Mouse (Mus musculus) intestine, embryonic 15.5 days (tissue): ENCODE measurements around the gene Tspan4. TPM values are rescaled to one million over a fixed set of nuclear protein-coding genes. Genes with fewer than 3 reads are reported as not detected.

Source experiments
- ATAC-seq: fragments of 200-750 bp; cut with Nextera tagmentation; 2 replicates; pipeline ENCODE4 v1.8.0; 2017; ENCODE audit warnings: moderate TSS enrichment, moderate library complexity
- H3K27ac ChIP-seq: fragments of 300-500 bp; sonication (generic); 2 replicates; pipeline ENCODE4 v1.5.1; 2015; ENCODE audit warnings: mild to moderate bottlenecking, inconsistent platforms
- H3K27me3 ChIP-seq: fragments of 300-500 bp; sonication (generic); replicated peaks from 2 replicates; pipeline ENCODE4 v1.6.1; 2015; ENCODE audit warnings: inconsistent platforms
- H3K36me3 ChIP-seq: fragments of 300-500 bp; sonication (generic); 2 replicates; pipeline ENCODE4 v1.6.1; 2015; ENCODE audit warnings: inconsistent platforms
- H3K4me1 ChIP-seq: fragments of 300-500 bp; sonication (generic); replicated peaks from 2 replicates; pipeline ENCODE4 v1.6.1; 2015; ENCODE audit warnings: inconsistent platforms
- H3K4me2 ChIP-seq: fragments of 300-500 bp; sonication (generic); replicated peaks from 2 replicates; pipeline ENCODE4 v1.6.1; 2015; ENCODE audit warnings: mild to moderate bottlenecking, inconsistent platforms
- H3K4me3 ChIP-seq: fragments of 300-500 bp; sonication (generic); replicated peaks from 2 replicates; pipeline ENCODE4 v1.5.1; 2015; ENCODE audit warnings: inconsistent platforms
- H3K9ac ChIP-seq: fragments of 300-500 bp; sonication (generic); 2 replicates; pipeline ENCODE4 v1.6.1; 2015; ENCODE audit warnings: inconsistent platforms
- H3K9me3 ChIP-seq: fragments of 300-500 bp; sonication (generic); 2 replicates; pipeline ENCODE4 v1.6.1; 2016; ENCODE audit warnings: inconsistent platforms
- WGBS: fragments of 180-500 bp; shearing (Covaris S2); methylation state at CpG from one replicate; pipeline ENCODE4 v1.1.7; 2015; 5-methylcytosine and 5-hydroxymethylcytosine counted together
- polyA plus RNA-seq: library from polyadenylated mRNA; unstranded; fragments of >200 nt; fragmentation: Nextera tagmentation; extraction: Ambion mirVana; gene quantifications from 2 replicates; pipeline ENCODE4 v1.2.1, GENCODE M21; 2015

The Tspan4 gene
- polyA plus RNA-seq, 1 experiment from 2014 or later: 60.7 TPM

DNA sequence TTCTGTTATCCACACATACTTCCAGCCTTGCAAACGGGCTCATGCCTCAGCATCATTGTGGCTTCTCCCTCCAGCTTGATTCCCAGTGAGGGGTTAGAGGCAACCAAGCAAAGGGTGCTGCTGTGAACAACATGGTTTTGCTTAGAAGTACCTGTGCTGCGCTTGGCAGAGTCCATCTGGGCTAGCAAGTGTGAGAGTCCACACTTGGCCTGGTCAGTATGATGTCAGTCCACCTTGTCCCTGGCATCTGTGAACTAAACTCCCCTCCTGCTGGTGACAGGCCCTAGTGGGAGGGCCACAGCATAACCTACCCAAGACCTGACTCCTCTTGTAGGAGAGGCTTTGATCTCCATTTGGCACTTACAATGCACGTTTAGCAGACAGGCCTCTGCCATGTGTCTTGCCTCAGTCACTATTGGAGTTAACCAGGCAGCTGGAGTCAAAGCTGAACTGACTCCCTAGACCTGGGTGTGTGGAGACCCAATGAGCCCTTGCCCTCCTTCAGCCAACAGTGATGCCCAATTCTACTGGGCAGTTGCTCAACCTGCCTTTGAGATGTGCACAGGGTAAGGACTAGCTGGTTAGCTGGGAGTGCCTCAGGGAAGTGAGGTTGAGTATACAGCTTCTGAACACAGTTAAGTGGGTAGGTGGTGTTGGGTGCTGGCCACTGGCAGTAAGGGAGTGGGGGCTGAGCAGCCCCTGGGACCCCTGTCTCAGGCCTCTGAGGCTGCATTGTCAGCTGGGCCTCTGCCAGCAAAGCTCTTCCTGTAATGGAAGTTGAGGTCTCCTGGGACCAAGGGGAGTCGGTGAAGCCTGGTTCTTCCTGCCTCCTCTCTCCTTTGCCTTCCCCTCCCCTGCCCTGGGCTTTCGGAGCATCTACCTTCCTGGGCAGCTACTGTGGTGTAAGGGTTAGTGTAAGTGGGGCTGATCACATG lies 9.4 kb downstream of the Tspan4 start:
- Histone ChIP-seq H3K4me3 (no peak overlapping the region), H3K27me3 (peaks cover 11% of the 10 kb centered on the region), H3K4me1 (peaks cover 20% of the 10 kb centered on the region), H3K4me2 (no peak overlapping the region), H3K9me3 (no peaks in the 10 kb centered on the region), H3K9ac (no peak overlapping the region), H3K27ac (no peak overlapping the region), H3K36me3 (no peaks in the 10 kb centered on the region)
- 75% methylated on average over 5 of the region's 5 CpGs for WGBS
- no peak for ATAC-seq

DNA sequence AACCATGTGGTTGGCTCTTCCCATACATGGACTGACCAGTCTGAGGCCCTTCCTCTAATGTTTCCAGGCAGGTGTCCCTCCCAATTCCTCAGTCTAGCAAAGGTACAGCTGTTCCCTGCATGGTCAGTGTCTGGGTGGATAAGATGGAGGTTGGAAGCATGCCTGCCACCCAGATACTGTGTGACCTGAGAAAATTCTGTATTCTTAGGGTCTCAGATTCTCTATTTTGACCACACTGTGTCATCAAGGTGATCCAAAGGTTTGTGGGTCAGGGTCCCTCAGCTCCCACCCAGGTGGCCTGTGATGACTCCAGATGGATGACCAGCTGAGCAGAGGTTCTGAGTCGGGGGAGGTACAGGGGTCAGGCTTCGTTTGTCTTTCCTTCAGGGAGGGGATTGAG lies 10.1 kb downstream of the Tspan4 start:
- Histone ChIP-seq H3K27ac (no peak overlapping the region), H3K4me3 (no peak overlapping the region), H3K4me2 (no peak overlapping the region), H3K4me1 (peaks cover 20% of the 10 kb centered on the region), H3K9ac (no peak overlapping the region), H3K27me3 (peaks cover 11% of the 10 kb centered on the region), H3K36me3 (no peaks in the 10 kb centered on the region), H3K9me3 (no peaks in the 10 kb centered on the region)
- WGBS: 64% methylated on average over 2 of the region's 2 CpGs
- no peak for ATAC-seq

DNA sequence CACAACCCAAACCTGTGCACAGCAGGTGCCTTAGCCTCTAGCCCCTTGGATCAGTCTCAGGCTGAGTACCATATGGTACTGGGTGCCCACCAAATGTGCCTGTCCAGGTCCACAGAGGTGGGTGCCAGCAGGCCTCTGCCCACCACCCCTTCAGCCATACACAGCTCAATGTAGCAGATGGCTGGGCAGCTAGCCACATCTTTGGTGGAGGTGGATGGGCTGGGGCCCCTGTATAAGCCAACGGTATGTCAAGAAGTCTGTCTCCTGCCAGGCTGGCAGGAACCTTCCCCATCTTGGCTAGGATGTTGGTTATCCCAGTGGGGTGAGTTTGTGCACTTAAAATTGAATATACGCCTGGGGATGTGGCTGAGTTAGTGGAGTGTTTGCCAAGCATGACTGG lies 10.6 kb downstream of the Tspan4 start:
- Histone ChIP-seq H3K4me2 (no peak overlapping the region), H3K4me3 (no peak overlapping the region), H3K4me1 (peaks cover 20% of the 10 kb centered on the region), H3K27ac (no peak overlapping the region), H3K36me3 (no peaks in the 10 kb centered on the region), H3K9me3 (no peaks in the 10 kb centered on the region), H3K27me3 (peaks cover 11% of the 10 kb centered on the region), H3K9ac (no peak overlapping the region)
- no peak for ATAC-seq
- 83% methylated on average over 2 of the region's 2 CpGs for WGBS

DNA sequence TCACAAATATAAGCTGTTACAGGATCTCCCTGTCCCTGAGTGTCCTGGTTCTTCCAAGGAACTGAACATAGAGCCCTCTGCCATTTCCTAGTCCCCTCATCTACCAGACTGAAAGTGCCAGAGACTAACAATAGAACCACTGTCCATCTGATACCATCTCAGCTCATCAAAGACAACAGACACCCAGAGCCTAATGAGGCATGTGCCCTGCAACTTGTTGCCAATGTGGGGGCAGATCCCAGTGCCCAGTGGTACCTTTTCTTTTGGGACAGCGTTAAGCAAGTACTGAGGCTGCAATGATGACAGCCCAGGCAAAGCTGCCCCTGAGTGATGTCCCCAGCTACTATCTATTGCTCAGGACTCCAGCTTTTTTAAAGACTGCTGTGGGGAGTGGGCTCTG lies 11.2 kb downstream of the Tspan4 start:
- no peaks in the 10 kb centered on the region for H3K36me3 ChIP-seq
- WGBS: 91% methylated on average over 1 of the region's 1 CpGs
- H3K4me2 ChIP-seq: no peak overlapping the region
- no peak for ATAC-seq
- no peak overlapping the region for H3K9ac ChIP-seq
- H3K4me3 ChIP-seq: no peak overlapping the region
- no peaks in the 10 kb centered on the region for H3K9me3 ChIP-seq
- no peak overlapping the region for H3K27ac ChIP-seq
- peaks cover 15% of the 10 kb centered on the region for H3K4me1 ChIP-seq
- H3K27me3 ChIP-seq: peaks cover 11% of the 10 kb centered on the region

DNA sequence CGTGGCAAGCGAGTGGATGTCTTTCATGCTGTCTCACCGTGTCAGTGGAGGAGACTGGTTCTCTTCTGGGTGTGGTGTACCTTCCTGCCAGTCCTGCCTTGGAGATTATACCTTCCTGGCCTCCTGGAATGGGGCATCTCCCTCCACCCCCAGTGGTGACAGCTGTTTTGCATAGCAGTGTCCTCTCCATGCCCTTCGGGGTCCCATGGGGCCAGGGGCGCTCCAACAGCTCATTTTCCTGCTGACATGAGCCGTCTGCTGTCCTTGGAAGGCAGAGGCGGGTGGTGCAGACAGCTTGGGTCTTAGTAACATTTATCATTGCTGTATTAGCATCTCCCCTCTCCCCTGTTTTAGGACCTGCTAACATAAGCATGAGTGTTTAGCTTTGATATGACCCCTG lies 12.1 kb downstream of the Tspan4 start:
- no peak for ATAC-seq
- 76% methylated on average over 7 of the region's 7 CpGs for WGBS
- H3K36me3 ChIP-seq: peaks cover under 1% of the 10 kb centered on the region; the same call in 1 of the 2 replicates
- no peak overlapping the region for H3K4me3 ChIP-seq
- H3K9ac ChIP-seq: no peak overlapping the region; the same call in 1 of the 2 replicates
- H3K4me1 ChIP-seq: peaks cover 7% of the 10 kb centered on the region
- H3K27ac ChIP-seq: no peak overlapping the region
- no peaks in the 10 kb centered on the region for H3K9me3 ChIP-seq
- peaks cover 6% of the 10 kb centered on the region for H3K27me3 ChIP-seq
- H3K4me2 ChIP-seq: no peak overlapping the region

DNA sequence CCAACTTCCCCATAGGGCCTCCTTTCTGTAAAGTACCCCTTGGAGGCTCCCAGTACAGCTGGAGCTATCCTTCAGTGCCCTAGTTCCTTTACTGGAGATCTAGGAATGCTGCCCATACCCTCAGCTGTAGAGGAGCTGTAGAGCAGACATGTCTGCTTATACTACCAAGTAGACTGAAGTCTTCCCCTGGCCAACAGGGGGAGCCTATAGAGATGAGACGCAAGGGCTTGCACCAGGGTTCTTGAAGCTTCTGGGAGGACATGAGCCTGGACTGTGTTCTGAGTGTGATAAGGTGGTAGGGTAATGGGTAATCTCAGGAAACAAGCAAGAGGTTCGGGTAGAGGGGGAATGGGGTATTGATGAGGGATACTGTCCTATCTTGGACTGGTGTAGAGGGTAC lies 16.1 kb downstream of the Tspan4 start:
- no peak for ATAC-seq
- WGBS: 84% methylated on average over 2 of the region's 2 CpGs

DNA sequence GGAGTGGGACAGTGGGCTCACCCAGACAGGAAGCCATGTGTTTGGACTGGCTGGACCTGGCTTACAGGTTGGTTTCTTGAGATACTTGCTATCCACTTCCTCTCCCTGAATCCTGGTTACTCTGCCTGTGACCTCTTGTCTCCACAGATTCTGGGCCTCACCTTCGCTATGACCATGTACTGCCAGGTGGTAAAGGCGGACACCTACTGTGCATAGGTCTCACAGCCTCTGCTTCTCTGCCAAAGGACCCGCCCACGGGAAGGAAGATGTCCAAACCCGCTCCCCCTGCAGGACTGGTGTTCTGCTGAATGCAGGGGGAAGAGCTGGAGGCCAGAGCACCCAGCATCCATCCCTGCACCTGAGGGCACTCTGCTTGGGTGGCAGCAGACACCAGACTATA lies 17.7 kb downstream of the Tspan4 start:
- Histone ChIP-seq H3K4me2 (no peak overlapping the region), H3K9ac (no peak overlapping the region), H3K9me3 (no peaks in the 10 kb centered on the region), H3K4me1 (no peaks in the 10 kb centered on the region), H3K27ac (no peak overlapping the region), H3K36me3 (peaks cover 8% of the 10 kb centered on the region), H3K27me3 (no peaks in the 10 kb centered on the region), H3K4me3 (no peak overlapping the region)
- ATAC-seq: no peak
- WGBS: 86% methylated on average over 5 of the region's 5 CpGs

More for the DNA sequence above, 16.1 kb downstream of the Tspan4 start:
- peaks cover 8% of the 10 kb centered on the region for H3K36me3 ChIP-seq
- no peaks in the 10 kb centered on the region for H3K4me1 ChIP-seq
- H3K27ac ChIP-seq: no peak overlapping the region
- H3K4me3 ChIP-seq: no peak overlapping the region
- H3K27me3 ChIP-seq: no peaks in the 10 kb centered on the region
- no peaks in the 10 kb centered on the region for H3K9me3 ChIP-seq
- H3K4me2 ChIP-seq: no peak overlapping the region
- H3K9ac ChIP-seq: no peak overlapping the region

DNA sequence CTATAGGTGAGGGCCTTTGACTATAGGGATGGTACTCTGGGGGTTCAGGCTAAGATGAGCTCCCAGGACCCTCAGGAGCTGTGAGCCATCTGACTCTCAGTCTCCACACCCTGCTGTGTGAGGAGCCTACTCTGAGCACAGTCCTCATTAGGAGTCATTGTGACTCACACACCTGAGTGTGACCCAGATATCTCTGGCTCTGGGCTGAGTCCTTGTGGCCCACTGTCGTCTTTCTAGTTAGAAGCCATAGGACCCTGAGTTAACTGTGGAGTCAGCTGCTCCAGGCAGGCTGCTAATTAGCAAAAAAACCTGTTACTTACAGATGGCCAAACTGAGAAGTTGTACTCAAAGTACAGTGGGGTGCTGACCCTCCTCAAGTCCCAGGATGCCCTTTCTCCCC lies 18.7 kb downstream of the Tspan4 start:
- Histone ChIP-seq H3K4me2 (no peak overlapping the region), H3K27me3 (no peaks in the 10 kb centered on the region), H3K9ac (no peak overlapping the region), H3K27ac (no peak overlapping the region), H3K36me3 (peaks cover 8% of the 10 kb centered on the region), H3K9me3 (no peaks in the 10 kb centered on the region), H3K4me1 (no peaks in the 10 kb centered on the region), H3K4me3 (no peak overlapping the region)
- no peak for ATAC-seq
- 77% methylated on average over 1 of the region's 1 CpGs for WGBS

DNA sequence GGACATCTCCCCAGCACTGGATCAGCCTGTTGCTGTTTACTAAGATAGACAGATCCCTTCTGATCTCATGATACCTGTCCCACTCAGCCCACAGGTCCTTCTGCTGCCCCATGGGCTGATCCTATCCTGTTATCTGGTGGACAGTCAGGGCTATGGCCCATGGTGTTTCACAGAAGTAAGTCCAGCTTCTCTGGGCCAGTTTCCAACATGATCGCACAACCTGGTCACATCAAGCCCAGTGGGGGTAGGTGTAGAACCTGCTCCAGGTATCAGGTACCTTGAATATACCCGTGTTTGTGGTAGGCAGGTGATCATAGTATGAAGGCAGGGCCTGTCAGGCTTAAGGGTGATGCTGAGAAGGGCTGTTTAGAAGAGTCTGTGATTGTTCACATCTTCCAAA lies 20.3 kb downstream of the Tspan4 start:
- Histone ChIP-seq H3K27ac (no peak overlapping the region), H3K4me3 (no peak overlapping the region), H3K9me3 (no peaks in the 10 kb centered on the region), H3K9ac (no peak overlapping the region), H3K4me1 (no peaks in the 10 kb centered on the region), H3K36me3 (peaks cover 8% of the 10 kb centered on the region), H3K27me3 (no peaks in the 10 kb centered on the region), H3K4me2 (no peak overlapping the region)
- ATAC-seq: no peak
- WGBS: 84% methylated on average over 2 of the region's 2 CpGs

DNA sequence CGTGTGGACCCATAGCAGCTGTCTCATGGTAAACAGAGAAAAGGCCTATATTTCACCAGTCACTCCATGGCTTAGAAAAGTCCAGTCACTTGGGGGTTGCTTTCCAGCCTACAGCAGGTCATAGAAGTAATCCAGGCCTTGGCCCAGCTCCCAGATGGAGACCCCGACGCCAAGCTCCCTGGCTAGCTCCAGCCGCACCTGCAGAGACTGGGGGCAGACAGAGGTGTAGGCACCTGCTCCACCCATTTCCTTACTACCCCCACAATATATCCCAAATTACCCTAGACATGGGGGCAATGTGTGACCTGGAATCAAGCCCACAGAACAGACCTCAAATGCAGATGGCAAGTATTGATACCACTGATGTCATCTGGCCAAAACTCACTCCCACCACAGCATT lies 20.9 kb downstream of the Tspan4 start:
- Histone ChIP-seq H3K36me3 (peaks cover 8% of the 10 kb centered on the region), H3K27me3 (no peaks in the 10 kb centered on the region), H3K4me2 (no peak overlapping the region), H3K27ac (no peak overlapping the region), H3K4me3 (no peak overlapping the region), H3K9ac (no peak overlapping the region), H3K4me1 (no peaks in the 10 kb centered on the region), H3K9me3 (no peaks in the 10 kb centered on the region)
- WGBS: 89% methylated on average over 4 of the region's 4 CpGs
- no peak for ATAC-seq

DNA sequence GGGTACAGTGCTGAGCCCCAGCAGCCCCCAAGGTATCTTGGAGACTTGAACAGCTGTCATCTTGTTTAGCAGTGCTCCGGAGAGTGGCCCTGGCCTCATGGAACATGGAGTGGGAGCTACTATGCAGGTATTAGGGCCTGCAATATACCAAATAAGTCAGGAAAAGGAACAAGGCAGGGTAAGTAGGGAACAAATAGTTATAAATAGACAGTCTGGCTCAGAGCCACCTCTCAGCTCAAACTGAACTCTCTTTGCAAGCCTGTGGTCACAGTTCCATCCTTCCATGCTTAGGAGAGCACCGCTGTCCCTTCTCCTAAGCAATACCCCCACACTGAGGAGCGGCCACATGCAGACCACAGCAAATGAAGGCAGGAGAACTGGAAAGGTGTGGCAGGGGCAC lies 22.6 kb downstream of the Tspan4 start:
- H3K9me3 ChIP-seq: no peaks in the 10 kb centered on the region
- WGBS: 95% methylated on average over 3 of the region's 3 CpGs

DNA sequence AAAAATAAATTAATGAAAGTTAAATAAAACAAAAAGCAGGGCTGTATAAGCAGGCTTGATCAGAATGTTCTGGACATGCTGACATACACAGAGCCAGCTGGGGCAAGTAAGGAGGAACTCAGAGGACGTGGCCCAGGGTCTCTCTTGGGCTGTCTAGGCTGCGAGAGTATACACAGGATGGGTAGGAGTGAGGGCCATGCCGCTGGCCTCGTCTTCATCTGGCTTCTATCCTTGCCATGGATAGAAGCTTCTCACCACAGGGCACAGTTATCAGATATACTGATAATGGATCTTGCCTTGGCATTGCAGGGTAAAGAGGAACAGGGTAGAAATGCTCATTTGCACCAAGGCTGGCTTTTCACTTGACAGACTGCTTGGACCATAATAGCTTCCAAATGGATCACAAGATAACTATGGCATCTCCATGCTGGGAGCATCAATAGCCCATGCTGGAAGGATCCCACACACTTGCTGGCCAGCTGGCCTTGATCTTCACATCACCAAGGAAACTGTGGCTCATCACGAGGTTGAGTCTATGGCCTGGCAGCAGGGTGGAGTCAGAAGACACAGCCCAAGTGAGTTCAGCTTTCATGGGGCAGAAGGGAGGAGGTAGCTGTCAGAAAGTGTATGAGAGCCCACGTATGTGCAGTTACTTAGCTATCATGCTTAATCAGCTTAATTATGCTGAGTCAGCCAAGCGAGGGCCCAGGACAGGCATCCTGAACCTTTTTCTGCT lies 26.9 kb downstream of the Tspan4 start:
- Histone ChIP-seq H3K27me3 (no peaks in the 10 kb centered on the region), H3K4me1 (0 out of 2 replicates have a peak, but pooled peaks cover 4% of the 10 kb centered on the region), H3K9me3 (no peaks in the 10 kb centered on the region), H3K27ac (no peak overlapping the region), H3K9ac (no peak overlapping the region), H3K4me3 (no peak overlapping the region), H3K4me2 (no peak overlapping the region), H3K36me3 (no peaks in the 10 kb centered on the region)
- WGBS: 83% methylated on average over 7 of the region's 7 CpGs
- ATAC-seq: no peak

More for the DNA sequence above, 22.6 kb downstream of the Tspan4 start:
- Histone ChIP-seq H3K4me3 (no peak overlapping the region), H3K27ac (no peak overlapping the region), H3K36me3 (0 out of 2 replicates have a peak, but pooled peaks cover 3% of the 10 kb centered on the region), H3K9ac (no peak overlapping the region), H3K4me2 (no peak overlapping the region), H3K4me1 (no peaks in the 10 kb centered on the region), H3K27me3 (no peaks in the 10 kb centered on the region)
- ATAC-seq: no peak
